Mouse (Mus musculus) testis, postnatal 10 days (tissue): ENCODE measurements at regions not wholly inside any gene's neighbourhood (a gene's known extent, or its start where the extent isn't known, plus 50 kb on each side); places are given as distances from the start of the nearest gene placed in this dataset.
A peak's percentile ranks its signal among the peaks of the same experiment; 100 is the strongest.

ENCODE experiments used
- DNase-seq: peaks from one replicate; pipeline ENCODE4 v3.0.0; 2021; ENCODE audit warnings: low spot score

- no peak for DNase-seq
These were observed 873.5 kb downstream of the Rapgef2 start for GRCm38 (mm10) chr3:78412669-78413419.

GRCm38 (mm10) chr3:78411395-78411794 lies 874.9 kb downstream of the Rapgef2 start:
- DNase-seq: no peak

GRCm38 (mm10) chr3:78409237-78409636 lies 877.1 kb downstream of the Rapgef2 start:
- no peak for DNase-seq

GRCm38 (mm10) chr3:78405760-78406467 lies 880.4 kb downstream of the Rapgef2 start:
- DNase-seq: no peak

GRCm38 (mm10) chr3:78358377-78358776 lies 927.9 kb downstream of the Rapgef2 start:
- peak; percentile 39 for DNase-seq

GRCm38 (mm10) chr3:78339891-78340290 lies 946.4 kb downstream of the Rapgef2 start:
- DNase-seq: no peak

GRCm38 (mm10) chr3:78311630-78312406 lies 974.5 kb downstream of the Rapgef2 start:
- no peak for DNase-seq

GRCm38 (mm10) chr3:78300506-78300905 lies 985.8 kb downstream of the Rapgef2 start:
- no peak for DNase-seq

- no peak for DNase-seq
These were observed 994.4 kb downstream of the Rapgef2 start for GRCm38 (mm10) chr3:78291894-78292293.

GRCm38 (mm10) chr3:78284071-78284470 lies 1002.2 kb downstream of the Rapgef2 start:
- no peak for DNase-seq

- no peak for DNase-seq
These were observed 1049.4 kb downstream of the Rapgef2 start for GRCm38 (mm10) chr3:78236920-78237319.

GRCm38 (mm10) chr3:78209729-78210128 lies 1076.6 kb downstream of the Rapgef2 start:
- DNase-seq: no peak

- no peak for DNase-seq
These were observed 1123.7 kb downstream of the Rapgef2 start for GRCm38 (mm10) chr3:78162601-78163000.

GRCm38 (mm10) chr3:78158450-78158849 lies 1127.9 kb downstream of the Rapgef2 start:
- DNase-seq: no peak
